Mouse (Mus musculus) embryo, embryonic 11 days (tissue): ENCODE data around the gene Glcci1.

ENCODE experiments used
- DNase-seq: peaks from one replicate; pipeline ENCODE4 v3.0.0-alpha.2; 2015

Glcci1 gene

DNA sequence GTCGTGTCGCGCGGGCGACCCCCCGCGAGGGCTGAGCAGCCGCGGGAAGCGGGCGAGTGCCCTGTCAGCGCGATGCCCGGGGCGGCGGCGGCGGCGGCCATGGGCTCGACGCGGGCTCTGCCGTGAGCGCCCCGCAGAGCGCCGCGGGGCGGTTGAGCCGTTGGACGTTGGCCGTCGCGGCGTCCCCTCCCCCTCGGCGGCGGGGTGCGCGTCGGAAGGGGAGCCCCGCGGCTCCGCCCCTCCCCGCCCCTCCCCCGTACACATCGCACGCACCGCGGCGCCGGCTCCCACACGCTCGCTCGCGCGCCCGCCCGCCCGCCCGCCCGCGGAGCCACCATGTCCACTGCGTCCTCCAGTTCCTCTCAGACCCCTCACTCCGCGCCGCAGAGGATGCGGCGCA is at the start of gene Glcci1:
TSS of gene Glcci1 (plus strand) at position 50 of the 400 bp plus-strand sequence.
- DNase-seq = peak; percentile 88

DNA sequence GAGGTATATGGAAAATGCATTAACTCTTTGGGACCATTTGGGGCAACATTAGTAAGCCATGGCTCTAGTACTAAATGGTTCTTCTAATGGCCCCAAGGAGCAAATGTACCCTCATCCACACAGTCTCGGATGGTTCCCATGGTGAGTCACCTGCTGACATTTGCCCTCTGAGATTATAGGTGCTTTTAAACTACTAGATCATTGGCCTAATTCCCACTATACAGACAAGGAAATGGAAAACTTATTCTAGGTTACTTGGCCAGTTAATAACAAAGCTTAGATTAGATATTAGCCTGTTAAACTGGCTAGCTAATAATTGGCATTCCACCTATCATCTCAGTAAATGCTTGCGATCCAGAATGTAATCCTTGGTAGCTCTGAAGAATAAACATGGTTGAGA is 47.0 kb upstream of the Glcci1 start:
- DNase-seq = no peak

DNA sequence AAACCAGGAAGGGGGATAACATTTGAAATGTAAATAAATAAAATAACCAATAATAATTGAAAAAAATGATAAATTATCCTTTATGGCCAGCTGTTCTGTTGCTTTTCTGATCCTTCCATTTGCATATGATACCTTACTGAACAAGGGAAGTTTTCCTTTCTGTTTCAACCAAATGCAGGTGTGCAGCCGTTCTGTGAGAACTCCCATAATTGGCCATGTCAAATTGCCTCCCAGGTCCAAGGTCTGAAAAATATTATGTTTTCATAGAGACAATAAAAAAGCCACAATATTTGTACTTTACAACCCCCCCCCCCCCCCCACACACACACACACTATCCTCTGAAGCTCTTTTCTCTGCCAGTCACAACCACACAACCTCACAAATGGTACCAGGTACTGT is 44.0 kb upstream of the Glcci1 start:
- no peak for DNase-seq

- DNase-seq = no peak
These were observed 43.4 kb upstream of the Glcci1 start for GRCm38 (mm10) chr6:8465985-8466384.

- DNase-seq = no peak
These were observed 41.6 kb upstream of the Glcci1 start for GRCm38 (mm10) chr6:8467667-8468337.

DNA sequence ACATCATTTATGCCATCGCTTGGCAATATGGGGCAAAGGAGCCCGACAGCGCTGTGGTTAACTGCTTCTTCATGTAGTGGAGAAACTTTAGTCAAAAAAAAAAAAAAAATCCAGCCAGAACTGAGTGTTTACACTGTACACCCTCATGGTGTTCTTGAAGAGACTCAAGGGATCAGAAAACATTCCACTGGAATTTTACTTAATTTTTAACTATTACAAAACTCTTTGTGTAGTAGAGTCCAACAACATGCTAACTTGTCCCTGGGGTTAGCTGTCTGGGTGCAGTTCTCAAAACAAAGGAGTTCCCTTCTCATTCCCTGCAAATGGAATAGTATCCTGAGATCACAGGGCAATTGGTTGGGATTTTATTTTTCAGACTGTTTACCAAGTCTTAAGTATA is 39.5 kb upstream of the Glcci1 start:
- no peak for DNase-seq

DNA sequence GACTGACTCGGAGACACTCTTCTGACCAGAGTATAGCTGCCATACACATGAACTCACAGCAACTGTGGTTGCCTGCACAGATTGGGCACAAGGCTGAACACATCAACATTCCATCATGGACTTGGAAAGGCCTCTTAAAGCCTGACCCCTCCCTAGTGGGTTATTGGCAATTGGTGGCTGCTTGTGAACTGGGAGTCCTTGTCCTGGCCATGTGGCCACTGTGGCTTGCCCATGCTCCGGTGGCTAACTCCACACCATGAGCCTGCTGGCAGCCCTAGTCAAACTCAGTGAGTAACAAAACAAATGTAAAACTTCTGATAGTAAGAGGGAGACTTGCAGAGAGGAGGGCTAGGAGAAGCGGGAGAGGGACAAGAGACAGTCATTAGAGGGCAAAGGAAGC is 37.3 kb upstream of the Glcci1 start:
- DNase-seq = no peak

DNA sequence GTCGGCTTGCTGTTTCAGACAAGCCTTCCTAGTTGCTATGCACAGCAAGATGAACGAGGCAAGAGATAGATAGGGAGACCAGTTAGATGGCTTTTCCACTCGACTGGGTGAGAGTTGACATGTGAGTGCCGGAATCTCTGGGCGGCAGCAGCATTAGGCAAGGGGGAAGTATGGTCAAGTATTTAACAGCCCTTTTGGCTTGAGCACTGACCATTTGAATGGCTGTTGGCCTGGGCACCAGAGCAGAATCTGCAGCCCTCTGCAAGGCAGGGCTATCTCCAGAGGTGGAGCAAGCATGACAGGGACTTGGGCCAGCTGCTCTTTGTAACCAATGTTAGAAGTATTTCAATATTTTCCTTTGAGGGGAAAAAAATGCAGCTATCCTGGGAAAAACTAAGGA is 36.5 kb upstream of the Glcci1 start:
- DNase-seq = no peak

DNA sequence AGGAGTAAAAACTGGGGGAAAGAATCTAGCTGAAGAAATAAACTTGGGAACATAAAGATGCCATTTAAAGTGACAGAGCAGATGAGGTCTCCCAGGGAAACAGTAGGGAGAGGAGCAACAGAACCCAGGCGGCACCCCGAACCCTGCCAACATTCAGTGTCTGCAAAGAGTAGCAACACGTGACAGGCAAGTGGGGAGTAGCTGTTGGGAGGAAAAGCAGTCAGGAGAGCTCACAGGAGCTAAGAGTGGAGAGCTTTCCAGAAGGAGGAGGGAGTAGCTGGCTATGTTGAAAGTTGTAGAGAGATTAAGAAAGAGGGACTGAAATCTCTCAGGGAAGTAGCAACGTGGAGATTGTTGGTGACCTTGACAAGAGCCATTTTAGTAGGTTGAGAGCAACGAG is 35.9 kb upstream of the Glcci1 start:
- no peak for DNase-seq

DNA sequence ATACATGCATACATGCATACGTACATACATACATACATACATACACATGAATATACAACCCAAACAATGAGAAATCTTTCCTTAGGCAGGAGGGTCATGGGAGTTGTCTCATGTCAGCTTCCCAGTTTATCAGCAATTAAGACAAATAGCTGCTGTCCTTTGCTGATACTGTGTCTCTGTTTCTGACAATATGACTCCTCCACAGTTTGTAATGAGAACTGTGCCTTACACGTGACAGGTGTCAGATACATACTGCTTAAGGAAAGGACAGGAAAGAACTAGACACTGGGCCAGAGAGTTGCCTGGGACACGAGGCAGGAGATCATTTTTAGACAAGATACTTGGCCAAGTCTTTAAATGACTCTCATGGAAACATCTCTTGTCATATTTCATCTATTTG is 35.1 kb upstream of the Glcci1 start:
- DNase-seq = no peak

GRCm38 (mm10) chr6:8474820-8475219 is 34.6 kb upstream of the Glcci1 start:
- DNase-seq = no peak

- DNase-seq = peak; percentile 26
These were observed 30.2 kb upstream of the Glcci1 start for GRCm38 (mm10) chr6:8479176-8479575.

- DNase-seq = no peak
These were observed 24.7 kb upstream of the Glcci1 start for GRCm38 (mm10) chr6:8484437-8485275.

- no peak for DNase-seq
These were observed 23.8 kb upstream of the Glcci1 start for GRCm38 (mm10) chr6:8485414-8486175.

DNA sequence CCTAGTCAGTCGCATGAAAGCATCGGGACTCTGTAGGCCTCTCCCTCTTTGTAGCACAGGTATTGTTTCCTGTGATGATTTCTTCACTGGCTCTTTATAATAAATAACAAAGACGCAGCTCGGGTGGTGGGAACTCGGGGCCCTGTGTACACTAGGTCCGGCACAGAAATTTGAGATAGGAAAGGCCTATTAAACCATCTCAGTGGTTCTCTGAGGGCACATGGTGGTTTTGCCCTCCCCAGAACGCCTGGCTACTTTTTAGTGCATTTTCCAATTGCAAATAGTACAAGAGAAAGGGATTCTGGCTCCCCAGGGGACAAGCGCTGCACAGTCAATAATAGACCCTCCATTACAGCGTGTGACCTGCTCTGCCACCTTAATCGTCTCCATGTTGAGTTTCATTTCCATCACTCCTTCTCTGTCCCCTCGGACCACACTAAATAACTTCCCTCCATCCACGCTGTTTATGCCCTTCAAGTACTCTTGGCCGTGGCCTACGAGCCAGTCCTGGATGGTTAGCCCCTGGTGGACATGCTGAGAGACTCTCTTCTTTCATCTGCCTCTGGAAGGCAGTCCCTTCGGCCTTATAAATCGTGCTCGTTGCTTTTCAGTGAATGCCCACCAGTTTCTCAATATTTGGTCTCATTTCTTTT is 22.9 kb upstream of the Glcci1 start:
- DNase-seq = no peak

GRCm38 (mm10) chr6:8487044-8487853 is 22.2 kb upstream of the Glcci1 start:
- DNase-seq = no peak

DNA sequence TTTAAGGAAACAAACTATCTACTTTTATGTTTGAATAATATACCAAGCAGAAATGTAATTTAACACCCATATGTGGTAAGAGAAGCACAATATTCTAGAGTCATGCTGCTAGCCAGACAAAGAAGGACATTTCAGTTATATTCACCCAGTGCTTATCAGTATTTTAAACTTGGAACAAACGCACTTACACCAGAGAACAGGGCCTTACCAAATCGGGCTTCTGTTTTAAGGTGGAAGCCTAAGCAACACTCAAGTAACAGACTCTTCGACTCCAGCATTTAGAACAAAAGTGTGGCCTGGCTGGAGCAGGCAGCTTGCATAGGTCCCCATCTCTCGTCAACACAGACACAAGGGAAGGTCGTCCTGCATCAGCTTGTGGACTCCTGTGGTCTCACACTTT is 21.2 kb upstream of the Glcci1 start:
- DNase-seq = no peak

DNA sequence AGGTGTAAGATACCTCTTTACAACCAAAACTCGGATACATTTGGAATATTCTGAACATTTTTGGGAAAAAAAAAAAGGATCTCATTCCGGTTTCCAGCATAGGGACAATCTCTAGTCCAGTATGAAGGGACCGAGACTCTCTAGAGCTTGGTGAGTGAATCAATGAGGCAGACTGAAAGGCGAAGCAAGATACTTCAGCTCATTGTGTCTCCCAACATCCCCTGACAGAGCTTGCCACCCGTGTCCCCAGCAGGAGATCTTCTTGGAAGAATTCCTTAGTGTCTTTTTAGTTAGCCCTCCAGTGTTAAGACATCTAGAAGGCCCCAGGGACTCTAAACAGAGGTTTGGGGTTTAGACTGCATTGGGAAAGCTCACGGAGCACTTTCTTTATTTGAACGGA is 20.1 kb upstream of the Glcci1 start:
- DNase-seq = no peak

GRCm38 (mm10) chr6:8489938-8490585 is 19.3 kb upstream of the Glcci1 start:
- DNase-seq = no peak

DNA sequence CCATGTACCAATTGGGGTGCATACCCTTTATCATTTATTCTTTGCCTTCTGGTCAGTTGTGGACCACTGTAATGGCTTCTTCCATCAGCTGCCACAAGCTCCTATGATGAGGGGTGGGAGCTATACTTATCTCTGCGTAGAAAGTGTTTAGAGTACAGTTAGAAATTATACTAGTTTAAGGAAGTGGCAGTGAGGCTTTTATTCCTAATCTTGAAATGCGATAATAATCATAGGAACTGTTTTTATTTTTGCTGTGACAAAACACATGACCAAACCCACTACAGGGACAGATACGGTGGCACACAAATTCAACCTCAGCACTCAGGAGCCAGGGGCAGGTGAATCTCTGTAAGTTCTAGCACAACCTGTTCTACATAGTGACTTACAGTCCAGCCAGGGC is 17.2 kb upstream of the Glcci1 start:
- DNase-seq = no peak

DNA sequence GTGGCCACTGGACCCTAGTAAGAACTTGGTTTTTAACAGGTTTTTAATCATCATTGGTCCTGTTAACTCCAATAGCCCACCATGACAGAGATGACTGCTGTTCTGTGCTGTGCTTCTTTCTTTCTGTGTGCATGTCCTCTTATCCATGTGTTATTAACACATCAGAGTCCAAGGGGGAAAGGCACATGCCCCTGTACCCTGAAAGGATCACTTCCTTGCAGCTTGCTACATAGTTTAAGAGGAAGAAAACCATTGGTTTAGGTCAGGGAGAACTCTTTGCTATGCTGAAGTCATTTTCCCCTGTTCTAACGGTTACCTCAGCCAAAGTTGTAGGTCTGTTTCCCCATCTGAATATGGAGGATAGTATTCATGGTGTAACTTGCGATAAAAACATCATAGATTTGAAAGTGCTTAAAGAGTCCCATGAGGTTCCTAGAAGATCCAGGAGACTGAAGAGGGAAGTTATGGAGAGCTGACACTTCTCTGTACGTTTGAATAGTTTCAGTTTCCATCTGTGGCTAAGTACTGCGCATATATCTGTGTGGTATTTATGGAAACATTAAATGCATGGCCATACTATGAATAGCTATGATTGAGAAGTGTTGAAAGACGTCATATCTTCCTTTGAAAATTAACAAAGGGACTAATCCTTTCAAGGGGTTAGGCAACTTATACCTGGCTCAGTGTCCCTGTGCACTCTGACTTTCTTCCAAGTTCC is 14.1 kb upstream of the Glcci1 start:
- DNase-seq = no peak
